Mouse (Mus musculus) Patski (cell line): ENCODE data around the gene Pigf. TPM values are rescaled to one million over a fixed set of nuclear protein-coding genes. Genes with fewer than 3 reads are reported as not detected.

ENCODE experiments used
- ATAC-seq: fragments of 100-300 bp; one replicate; pipeline ENCODE4 v1.8.0; 2021
- CTCF ChIA-PET: fragments of 350-600 bp; sonication (Branson Sonifier 250); formaldehyde crosslinking; loops from one replicate; lab custom pipeline; 2022; ENCODE audit warnings: inconsistent platforms; lab: Charles Lee
- POLR2A ChIA-PET: fragments of 350-600 bp; sonication (Branson Sonifier 250); formaldehyde crosslinking; loops from one replicate; lab custom pipeline; 2022; ENCODE audit warnings: antibody characterized with exemption, inconsistent platforms; lab: Charles Lee
- DNase-seq: peaks from one replicate; pipeline ENCODE4 v3.0.0-alpha.2; 2011; ENCODE audit warnings: low read depth, low spot score
- H3K27me3 ChIP-seq: fragments of 371-371 bp; one replicate; pipeline ENCODE4 v1.5.1; 2021
- CTCF ChIP-seq: fragments of 100-300 bp; IDR thresholded peaks from one replicate; pipeline ENCODE4 v1.5.1; 2021
- in situ Hi-C: fragments of 300-500 bp; cut with MboI; formaldehyde crosslinking; loops from 3 replicates; pipeline ENCODE4 v1.11.1; 2018; ENCODE audit warnings: low pct_unique_long_range_greater_than_20kb, mixed read lengths
- polyA plus RNA-seq: library from polyadenylated mRNA; unstranded; gene quantifications from one replicate; pipeline ENCODE4 v1.2.3, GENCODE M21; 2021

Pigf gene
- polyA plus RNA-seq, 1 experiment from 2014 or later, result 31.9 TPM

DNA sequence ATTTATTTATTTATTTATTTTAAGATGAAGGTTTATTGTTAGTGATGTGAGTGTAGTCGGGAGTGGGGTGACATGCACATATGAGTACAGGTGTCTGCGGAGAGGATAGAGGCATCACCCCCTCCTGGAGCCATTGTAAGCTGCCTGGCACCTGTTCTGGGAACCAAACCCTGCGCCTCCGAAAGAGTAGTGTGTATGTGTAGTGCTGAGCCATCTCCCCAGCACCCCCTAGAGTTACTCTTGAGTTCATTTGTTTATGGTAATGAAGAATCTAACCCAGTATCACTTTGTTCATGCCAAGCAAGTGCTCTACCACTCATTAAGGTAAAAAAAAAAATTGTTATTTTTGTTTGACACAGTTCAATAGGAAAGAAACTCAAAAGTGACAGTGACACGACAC, 37.0 kb downstream of the Pigf start:
- DNase-seq (no peak), ATAC-seq (no peak)
- ChIA-PET POLR2A (no interaction called here), CTCF (no interaction called here)
- no peaks in the 10 kb centered on the region for H3K27me3 ChIP-seq
- no peak for TF ChIP-seq CTCF
- in situ Hi-C loops, result no loop called here

DNA sequence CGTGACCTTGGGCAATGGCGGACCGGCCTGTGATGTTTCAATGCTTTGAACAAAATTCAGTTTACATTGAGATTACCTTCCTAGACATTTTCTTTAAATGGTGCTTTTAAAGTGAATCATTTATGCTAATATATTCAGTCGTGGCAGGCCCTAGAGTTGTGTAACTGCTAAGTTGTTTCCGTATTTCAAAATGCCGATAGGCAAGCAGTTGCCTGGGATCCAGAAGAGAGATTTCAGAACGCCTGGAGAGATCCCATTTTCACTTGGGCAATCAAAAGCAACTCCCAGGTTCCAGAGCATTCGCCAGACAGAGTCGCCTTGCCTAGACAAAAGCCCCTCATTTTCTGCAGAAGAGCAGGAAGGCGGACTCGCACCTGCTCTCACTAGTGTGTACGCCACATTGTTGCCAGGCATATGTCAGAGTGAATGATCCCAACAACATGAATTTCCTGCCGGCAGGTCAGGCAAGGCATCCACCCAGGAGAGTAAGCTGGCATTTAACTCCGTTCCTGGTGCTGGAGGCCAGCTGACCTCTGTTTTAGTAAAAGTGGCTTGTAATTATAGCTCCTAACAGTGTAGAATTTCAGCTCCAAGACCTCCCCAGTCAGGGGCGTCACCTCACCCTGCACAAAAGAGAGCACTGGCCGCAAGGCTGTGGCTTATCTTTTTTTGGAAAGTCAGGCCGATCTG, 38.6 kb downstream of the Pigf start:
- no peak for DNase-seq
- CTCF ChIA-PET, result interaction anchor here (1.9 kb wide), 1 partner anchor 14 kb away, joined by 5 read pairs; no protein-coding TSS in a partner anchor

DNA sequence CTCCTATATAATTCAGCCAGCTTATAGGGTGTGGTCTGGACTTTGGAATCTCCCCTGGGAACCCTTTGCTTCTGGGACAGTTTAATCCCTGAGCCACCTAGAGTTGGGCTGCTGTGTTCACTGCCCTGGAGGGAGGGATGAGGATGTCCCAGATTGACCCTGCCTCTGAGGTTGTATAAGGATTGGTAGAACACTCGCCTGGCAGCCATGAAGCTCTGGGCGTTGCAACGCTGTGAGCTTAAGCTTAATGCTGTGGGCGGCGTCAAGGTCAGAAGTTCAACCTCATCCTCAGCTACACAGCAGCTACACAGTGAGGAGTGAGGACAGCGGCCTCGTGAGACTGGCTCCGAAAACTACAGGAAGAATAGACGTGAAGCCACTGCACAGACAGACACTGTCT, 42.7 kb downstream of the Pigf start:
- ATAC-seq (no peak), DNase-seq (no peak)
- TF ChIP-seq CTCF, result no peak
- in situ Hi-C loops, result no loop called here
- CTCF ChIA-PET, result interaction anchor here (0.7 to 1.1 kb wide), 2 partner anchors 9 to 16 kb away, joined by 3 to 4 read pairs; no protein-coding TSS in a partner anchor
- H3K27me3 ChIP-seq, result no peaks in the 10 kb centered on the region
- POLR2A ChIA-PET, result no interaction called here

More for the DNA sequence above, 38.6 kb downstream of the Pigf start:
- ATAC-seq, result no peak
- H3K27me3 ChIP-seq, result no peaks in the 10 kb centered on the region
- in situ Hi-C loops, result no loop called here
- TF ChIP-seq CTCF, result no peak
- POLR2A ChIA-PET, result no interaction called here

DNA sequence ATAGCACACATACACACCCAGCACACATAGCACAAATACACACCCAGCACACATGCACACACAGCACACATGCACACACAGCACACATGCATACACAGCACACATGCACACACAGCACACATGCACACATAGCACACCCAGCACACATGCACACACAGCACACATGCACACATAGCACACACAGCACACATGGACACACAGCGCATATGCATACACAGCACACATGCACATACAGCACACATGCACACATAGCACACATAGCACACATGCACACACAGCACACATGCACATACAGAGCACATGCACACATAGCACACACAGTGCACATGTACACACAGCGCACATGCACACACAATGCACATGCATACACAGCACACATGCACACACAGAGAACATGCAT, 43.5 kb downstream of the Pigf start:
- no peak for TF ChIP-seq CTCF
- no peaks in the 10 kb centered on the region for H3K27me3 ChIP-seq
- in situ Hi-C loops, result no loop called here
- ATAC-seq (no peak), DNase-seq (no peak)
- ChIA-PET CTCF (no interaction called here), POLR2A (no interaction called here)

DNA sequence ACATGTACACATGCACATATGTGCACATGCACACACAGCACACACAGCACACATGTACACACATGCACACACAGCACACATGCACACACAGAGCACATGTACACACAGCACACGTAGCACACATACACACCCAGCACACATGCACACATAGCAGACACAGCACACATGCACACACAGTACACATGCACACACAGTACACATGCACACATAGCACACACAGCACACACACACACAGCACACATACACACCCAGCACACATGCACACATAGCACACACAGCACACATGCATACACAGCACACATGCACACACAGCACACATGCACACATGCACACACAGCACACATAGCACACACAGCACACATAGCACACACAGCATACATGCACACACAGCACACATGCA, 44.0 kb downstream of the Pigf start:
- ATAC-seq (no peak), DNase-seq (no peak)
- in situ Hi-C loops, result no loop called here
- ChIA-PET POLR2A (no interaction called here), CTCF (no interaction called here)
- TF ChIP-seq CTCF, result no peak
- H3K27me3 ChIP-seq, result no peaks in the 10 kb centered on the region

DNA sequence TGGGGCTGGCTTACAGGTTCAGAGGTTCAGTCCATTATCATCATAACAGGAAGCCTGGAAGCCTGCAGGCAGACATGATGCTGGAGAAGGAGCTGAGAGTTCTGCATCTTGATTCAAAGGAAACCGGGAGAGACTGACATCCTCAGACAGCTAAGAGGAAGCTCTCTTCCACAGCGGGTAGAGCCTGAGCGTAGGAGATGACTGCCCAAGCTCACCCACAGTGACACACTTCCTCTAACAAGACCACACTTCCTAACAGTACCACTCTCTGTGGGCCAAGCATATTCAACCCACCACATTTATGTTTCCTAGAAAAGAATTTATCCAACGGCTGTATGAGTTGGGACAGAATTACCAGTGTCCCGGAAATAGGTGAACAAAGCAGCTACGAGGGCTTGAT, 46.7 kb downstream of the Pigf start:
- ChIA-PET POLR2A (no interaction called here), CTCF (interaction anchor here (0.9 to 1.7 kb wide), 2 partner anchors 19 to 41 kb away, joined by 3 to 4 read pairs; no protein-coding TSS in a partner anchor)
- DNase-seq (no peak), ATAC-seq (no peak)
- in situ Hi-C loops, result no loop called here
- no peak for TF ChIP-seq CTCF
- H3K27me3 ChIP-seq, result no peaks in the 10 kb centered on the region

DNA sequence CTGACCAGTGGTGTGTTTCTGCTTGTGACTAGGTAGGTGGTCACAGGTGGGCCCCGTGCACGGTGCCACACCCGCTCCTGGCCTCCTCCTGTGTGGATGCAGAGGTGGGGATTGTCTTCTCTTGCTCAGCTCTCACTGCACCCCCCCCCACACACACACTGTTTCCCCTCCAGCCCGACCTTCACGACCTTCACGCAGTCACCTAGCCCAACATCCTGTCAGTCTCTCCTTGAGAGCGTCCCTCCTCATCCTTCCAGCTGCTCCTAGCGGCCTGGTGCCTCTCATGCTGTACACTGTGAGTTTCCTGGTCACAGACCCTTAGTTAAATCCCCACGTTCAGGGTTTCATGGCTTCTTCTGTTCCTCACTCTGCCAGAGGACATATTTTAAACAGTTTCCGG, 48.8 kb downstream of the Pigf start:
- H3K27me3 ChIP-seq, result no peaks in the 10 kb centered on the region
- DNase-seq (no peak), ATAC-seq (no peak)
- TF ChIP-seq CTCF, result no peak
- ChIA-PET POLR2A (no interaction called here), CTCF (no interaction called here)
- in situ Hi-C loops, result no loop called here

GRCm38 (mm10) chr17:86973097-86973496, 52.1 kb downstream of the Pigf start:
- H3K27me3 ChIP-seq, result no peaks in the 10 kb centered on the region
- in situ Hi-C loops, result no loop called here
- ATAC-seq (no peak), DNase-seq (no peak)
- ChIA-PET CTCF (interaction anchor here (1.3 to 1.8 kb wide), 3 partner anchors 9 to 19 kb away, joined by 3 to 5 read pairs (median 4); no protein-coding TSS in a partner anchor), POLR2A (interaction anchor here (0.5 to 0.7 kb wide), 2 partner anchors 84 to 701 kb away, joined by 3 to 4 read pairs; no protein-coding TSS in a partner anchor)
- no peak for TF ChIP-seq CTCF

DNA sequence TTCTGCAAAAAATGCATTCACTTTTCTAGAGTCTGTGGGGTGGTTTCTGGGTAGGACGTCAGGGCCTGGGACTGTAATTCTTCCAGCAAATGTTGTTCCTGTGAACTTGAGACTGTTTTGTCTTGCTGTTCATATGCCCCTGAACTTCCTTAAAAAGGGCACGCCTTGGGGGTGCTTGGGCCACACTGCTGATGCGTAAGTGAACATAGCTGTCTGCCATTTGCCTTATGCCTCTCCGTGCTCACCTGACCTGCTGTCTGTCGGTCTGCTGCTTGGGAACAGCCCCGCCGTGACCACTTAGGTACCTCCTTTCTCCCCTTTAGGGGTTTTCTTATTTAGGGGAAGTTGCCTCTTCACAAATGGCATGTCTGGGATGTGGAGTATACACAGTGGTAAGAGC, 53.3 kb downstream of the Pigf start:
- ChIA-PET CTCF (interaction anchor here (1.4 to 1.8 kb wide), 2 partner anchors 14 to 20 kb away, joined by 3 to 5 read pairs; no protein-coding TSS in a partner anchor), POLR2A (no interaction called here)
- DNase-seq, result no peak
- in situ Hi-C loops, result no loop called here
- no peaks in the 10 kb centered on the region for H3K27me3 ChIP-seq
- no peak for ATAC-seq
- no peak for TF ChIP-seq CTCF

DNA sequence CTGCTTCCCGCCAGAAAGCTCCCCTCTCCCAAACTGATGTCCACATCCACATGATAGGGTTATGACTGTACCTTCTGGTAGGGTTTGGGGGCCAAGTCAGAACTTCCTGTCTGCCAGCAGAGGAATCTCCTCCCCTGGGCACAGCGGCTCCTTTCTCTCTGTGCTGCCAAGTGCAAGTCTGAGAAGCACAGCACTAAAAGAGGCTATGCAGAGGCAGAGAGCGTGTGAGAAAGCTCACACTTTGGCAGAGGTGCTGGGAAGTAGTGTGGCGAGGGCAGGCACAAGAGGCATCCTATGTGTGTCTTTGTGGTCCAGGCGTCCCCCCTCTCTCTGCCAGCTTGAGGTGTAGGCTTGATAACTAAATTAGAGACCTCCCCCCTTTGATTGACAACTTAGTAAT, 54.2 kb downstream of the Pigf start:
- DNase-seq (no peak), ATAC-seq (no peak)
- in situ Hi-C loops, result no loop called here
- ChIA-PET POLR2A (no interaction called here), CTCF (no interaction called here)
- H3K27me3 ChIP-seq, result no peaks in the 10 kb centered on the region
- no peak for TF ChIP-seq CTCF

DNA sequence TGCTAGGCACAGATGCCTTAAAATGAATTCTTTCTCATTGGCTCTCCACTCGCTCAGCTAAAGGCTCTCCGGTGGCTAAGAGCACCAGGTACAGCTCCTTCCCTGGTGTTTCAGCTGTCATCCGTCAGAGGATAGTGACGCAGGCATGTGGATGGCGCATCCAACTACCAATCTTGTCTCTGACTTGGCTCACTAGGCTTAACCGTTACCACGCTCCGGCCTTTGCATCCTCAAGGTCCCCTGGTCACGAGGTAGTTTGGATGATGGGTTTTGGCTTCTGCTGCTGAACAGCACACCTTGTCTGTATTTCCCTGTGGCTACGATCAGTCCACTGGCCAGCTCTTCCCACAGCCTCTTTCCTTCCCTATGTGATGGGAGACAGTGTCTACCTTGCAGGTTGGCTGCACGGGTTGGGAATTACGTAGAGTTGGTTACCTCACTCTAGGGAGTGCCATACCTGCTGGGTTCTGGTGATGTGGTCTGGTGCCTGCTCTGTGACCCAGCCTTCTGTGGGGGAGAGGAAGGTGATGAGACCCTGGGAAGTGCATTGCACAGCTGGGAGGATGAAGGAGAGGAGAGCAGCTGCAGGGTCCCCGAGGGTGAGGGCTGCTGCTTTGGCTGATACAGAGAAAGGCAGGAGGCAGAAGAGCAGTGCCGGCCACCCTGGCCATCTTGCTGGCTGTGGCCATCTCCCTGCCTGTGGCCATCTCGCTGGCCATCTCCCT, 55.0 kb downstream of the Pigf start:
- DNase-seq, result no peak
- H3K27me3 ChIP-seq, result no peaks in the 10 kb centered on the region
- CTCF ChIA-PET, result no interaction called here
- no peak for TF ChIP-seq CTCF
- in situ Hi-C loops, result no loop called here
- POLR2A ChIA-PET, result no interaction called here
- ATAC-seq, result no peak
